Mouse (Mus musculus): ENCODE data around the gene Rit1. TPM values are rescaled to one million over a fixed set of nuclear protein-coding genes. Genes with fewer than 3 reads are reported as not detected.
"Not testable (repeated sequence)": the region's sequence is repeated elsewhere in the genome, so short reads cannot be mapped to it uniquely, and the experiment has no call there.

Gene Rit1
- total RNA-seq (2022): 10 to 100 TPM; 55.0 to 65.3 (median 59.1) TPM

GRCm38 (mm10) chr3:88716399-88717197 lies at the start of gene Rit1:
Rit1 (plus strand) TSS chr3:88716838.
- peak; percentile 69 for DNase-seq

GRCm38 (mm10) chr3:88677399-88677798 lies 39.2 kb upstream of the Rit1 start:
- DNase-seq: peak; percentile 52

GRCm38 (mm10) chr3:88683814-88684213 lies 32.8 kb upstream of the Rit1 start:
- no peak for DNase-seq

GRCm38 (mm10) chr3:88684236-88684979 lies 32.2 kb upstream of the Rit1 start:
- DNase-seq: no peak

GRCm38 (mm10) chr3:88684980-88685941 lies 31.4 kb upstream of the Rit1 start, which contains the start of gene Khdc4:
Khdc4 (plus strand) TSS chr3:88685803.
- peak; percentile 97 for DNase-seq

- peak; percentile 45 for DNase-seq
Measured at GRCm38 (mm10) chr3:88685958-88686451, 30.6 kb upstream of the Rit1 start.

GRCm38 (mm10) chr3:88686734-88687611 lies 29.7 kb upstream of the Rit1 start:
- DNase-seq: no peak

- no peak for DNase-seq
Measured at GRCm38 (mm10) chr3:88689079-88689478, 27.6 kb upstream of the Rit1 start.

GRCm38 (mm10) chr3:88695545-88695944 lies 21.1 kb upstream of the Rit1 start:
- no peak for DNase-seq

GRCm38 (mm10) chr3:88698051-88698450 lies 18.6 kb upstream of the Rit1 start:
- no peak for DNase-seq

- no peak for DNase-seq
Measured at GRCm38 (mm10) chr3:88698834-88699233, 17.8 kb upstream of the Rit1 start.

GRCm38 (mm10) chr3:88700247-88700646 lies 16.4 kb upstream of the Rit1 start:
- DNase-seq: no peak

GRCm38 (mm10) chr3:88701222-88701621 lies 15.4 kb upstream of the Rit1 start:
- DNase-seq: no peak

- no peak for DNase-seq
Measured at GRCm38 (mm10) chr3:88713709-88714108, 2.9 kb upstream of the Rit1 start.

- DNase-seq: no peak
Measured at GRCm38 (mm10) chr3:88714725-88715124, 1.9 kb upstream of the Rit1 start.

GRCm38 (mm10) chr3:88715716-88716115 lies 922 bp upstream of the Rit1 start:
- DNase-seq: not testable (repeated sequence)

- peak; percentile 21 for DNase-seq
Measured at GRCm38 (mm10) chr3:88717198-88717798, 660 bp downstream of the Rit1 start.

GRCm38 (mm10) chr3:88717831-88718230 lies 1.2 kb downstream of the Rit1 start:
- no peak for DNase-seq

- peak; percentile 47 for DNase-seq
Measured at GRCm38 (mm10) chr3:88719098-88719497, 2.5 kb downstream of the Rit1 start.

- no peak for DNase-seq
Measured at GRCm38 (mm10) chr3:88736556-88736955, 19.9 kb downstream of the Rit1 start.

- DNase-seq: peak; percentile 40
Measured at GRCm38 (mm10) chr3:88738641-88739040, 22.0 kb downstream of the Rit1 start.

Measured in adrenal gland, adult 8-10 months (tissue).